Mouse (Mus musculus): ENCODE data around the gene Clec4d.

The Clec4d gene

GRCm38 (mm10) chr6:123308033-123308432 is 46.1 kb downstream of the Clec4d start, which contains the start of gene Vmn2r19:
Gene Vmn2r19 (plus strand): TSS chr6:123308333.
- no peak for DNase-seq (ENCODE audit: low spot score in 2 of 2)

All from left cerebral cortex, adult 9 months (tissue).